Mouse (Mus musculus) ES-Bruce4 (cell line): Measurements from ENCODE around the gene Sun2.

Experiments used
- CTCF ChIP-seq: IDR thresholded peaks from one replicate; pipeline ENCODE4 v1.8.1; 2011; ENCODE audit warnings: low read depth, low read length
- EP300 ChIP-seq: IDR thresholded peaks from 2 replicates; pipeline ENCODE4 v1.6.1; 2011; ENCODE audit warnings: low read depth, low read length; ENCODE audit not compliant: insufficient read depth
- POLR2A ChIP-seq: IDR thresholded peaks from one replicate; pipeline ENCODE4 v1.8.1; 2011; ENCODE audit warnings: low read length; ENCODE audit not compliant: insufficient read depth

GRCm38 (mm10) chr15:79764539-79765267 lies 22.4 kb upstream of the Sun2 start:
- no peak for TF ChIP-seq CTCF
- no peak for TF ChIP-seq EP300
- TF ChIP-seq POLR2A = no peak
